Mouse (Mus musculus) stomach, postnatal 0 days (tissue): ENCODE measurements around the gene Gm10065.

Experiments used
- CTCF ChIP-seq: IDR thresholded peaks from 2 replicates; pipeline ENCODE4 v1.5.1; 2016; ENCODE audit warnings: antibody characterized with exemption, low read depth, mild to moderate bottlenecking, moderate library complexity
- EP300 ChIP-seq: optimal IDR thresholded peaks from 2 replicates; pipeline ENCODE3; 2016; ENCODE audit warnings: antibody characterized with exemption

- TF ChIP-seq CTCF: no peak
- TF ChIP-seq EP300: no peak
Observed at GRCm38 (mm10) chr13:21441207-21441572, 38.1 kb downstream of the Gm10065 start.
